Mouse (Mus musculus): ENCODE measurements around the gene Zzz3.
"Not testable (repeated sequence)": the region's sequence is repeated elsewhere in the genome, so short reads cannot be mapped to it uniquely, and the experiment has no call there.

Zzz3 gene

GRCm38 (mm10) chr3:152401964-152402670 is 6.8 kb downstream of the Zzz3 start:
- DNase-seq (ENCODE audit: low spot score) = peak; percentile 59

- no peak for DNase-seq (ENCODE audit: low spot score)
Observed at GRCm38 (mm10) chr3:152402671-152403066, 7.4 kb downstream of the Zzz3 start.

- no peak for DNase-seq (ENCODE audit: low spot score)
Observed at GRCm38 (mm10) chr3:152403827-152404226, 8.6 kb downstream of the Zzz3 start.

- DNase-seq (ENCODE audit: low spot score) = no peak
Observed at GRCm38 (mm10) chr3:152405420-152405819, 10.1 kb downstream of the Zzz3 start.

- no peak for DNase-seq (ENCODE audit: low spot score)
Observed at GRCm38 (mm10) chr3:152405978-152406640, 10.8 kb downstream of the Zzz3 start.

- DNase-seq (ENCODE audit: low spot score) = no peak
Observed at GRCm38 (mm10) chr3:152410980-152411551, 15.8 kb downstream of the Zzz3 start.

- no peak for DNase-seq (ENCODE audit: low spot score)
Observed at GRCm38 (mm10) chr3:152412362-152412761, 17.1 kb downstream of the Zzz3 start.

GRCm38 (mm10) chr3:152428925-152429324 is 33.7 kb downstream of the Zzz3 start:
- DNase-seq (ENCODE audit: low spot score) = no peak

- DNase-seq (ENCODE audit: low spot score) = no peak
Observed at GRCm38 (mm10) chr3:152432677-152433076, 37.4 kb downstream of the Zzz3 start.

GRCm38 (mm10) chr3:152435590-152435989 is 40.3 kb downstream of the Zzz3 start:
- DNase-seq (ENCODE audit: low spot score) = no peak

GRCm38 (mm10) chr3:152438068-152438467 is 42.8 kb downstream of the Zzz3 start:
- no peak for DNase-seq (ENCODE audit: low spot score)

GRCm38 (mm10) chr3:152442795-152443194 is 47.5 kb downstream of the Zzz3 start:
- DNase-seq (ENCODE audit: low spot score) = no peak

GRCm38 (mm10) chr3:152444114-152444513 is 48.8 kb downstream of the Zzz3 start:
- DNase-seq (ENCODE audit: low spot score) = no peak

- no peak for DNase-seq (ENCODE audit: low spot score)
Observed at GRCm38 (mm10) chr3:152446966-152447365, 51.7 kb downstream of the Zzz3 start.

GRCm38 (mm10) chr3:152453163-152453562 is 57.9 kb downstream of the Zzz3 start:
- no peak for DNase-seq (ENCODE audit: low spot score)

- DNase-seq (ENCODE audit: low spot score) = no peak
Observed at GRCm38 (mm10) chr3:152457308-152458035, 62.2 kb downstream of the Zzz3 start.

GRCm38 (mm10) chr3:152458875-152459274 is 63.6 kb downstream of the Zzz3 start:
- not testable (repeated sequence) for DNase-seq (ENCODE audit: low spot score)

GRCm38 (mm10) chr3:152460802-152461201 is 65.5 kb downstream of the Zzz3 start:
- DNase-seq (ENCODE audit: low spot score) = no peak

- no peak for DNase-seq (ENCODE audit: low spot score)
Observed at GRCm38 (mm10) chr3:152462038-152462547, 66.8 kb downstream of the Zzz3 start.

- no peak for DNase-seq (ENCODE audit: low spot score)
Observed at GRCm38 (mm10) chr3:152462900-152463299, 67.6 kb downstream of the Zzz3 start.

- no peak for DNase-seq (ENCODE audit: low spot score)
Observed at GRCm38 (mm10) chr3:152464462-152464861, 69.2 kb downstream of the Zzz3 start.

- no peak for DNase-seq (ENCODE audit: low spot score)
Observed at GRCm38 (mm10) chr3:152465338-152465737, 70.1 kb downstream of the Zzz3 start.

All from embryo, embryonic 10 days (tissue).